Comparison of ENCODE assay signal across 9 mouse cellular contexts in genomic region chrX:166952528-166953189, GRCm38 (mm10).
DNase-seq lines count a peak whose midpoint lies in the region; ATAC-seq and TF ChIP-seq lines count a peak whose summit lies in the region.
"Had no signal": no experiment of that assay in that cellular context is flagged by ENCODE, and none has a peak within 500 bp of the region (broad histone marks: within the 10 kb centered on the region; RNA-seq: fewer than 3 reads in every experiment).

No protein-coding gene starts in this region.

- no peak for DNase-seq in lung, postnatal 0 days (ENCODE audit: low spot score)
- no peak for DNase-seq in lung, adult 2 months
- DNase-seq in hindbrain, embryonic 11.5 days (ENCODE audit: low spot score): peak; percentile 16
- peak; percentile 18 to 19 for DNase-seq in left cerebral cortex, postnatal 36 days (ENCODE audit: low spot score in 2 of 2)
- peak; percentile 3 for DNase-seq in thymus, adult 2 months
- DNase-seq in cerebellum, adult 2 months: no peak

- intact Hi-C loops in left cerebral cortex, postnatal 36 days (cut with DNase I): loop anchor here (5.0 kb wide), 2 partner anchors 255 to 290 kb away; partner anchors contain the start of gene Tmsb4x

- H3K27ac ChIP-seq in lung, postnatal 0 days (ENCODE audit: low read length): no peak overlapping the region
- no peak overlapping the region for H3K27ac ChIP-seq in hindbrain, embryonic 11.5 days (ENCODE audit: low read depth, low read length)
- no peak overlapping the region for H3K27ac ChIP-seq in thymus, adult 2 months (ENCODE audit: control insufficient read depth, insufficient read depth, low read length)
- no peak overlapping the region for H3K27ac ChIP-seq in intestine, embryonic 15.5 days
- H3K27ac ChIP-seq in cerebellum, adult 2 months (ENCODE audit: insufficient read depth, low read length): no peak overlapping the region
- no peak overlapping the region for H3K27ac ChIP-seq in kidney, embryonic 16.5 days (ENCODE audit: low read length)

- TF ChIP-seq EP300 in lung, postnatal 0 days (IDR thresholded peaks at IDR 0.05): no peak

- WGBS in lung, postnatal 0 days: 55% methylated on average over 14 of the region's 14 CpGs
- 62% methylated on average over 14 of the region's 14 CpGs for WGBS in lung, adult 2 months
- 47% methylated on average over 14 of the region's 14 CpGs for WGBS in hindbrain, embryonic 11.5 days
- 23% methylated on average over 14 of the region's 14 CpGs for WGBS in thymus, adult 2 months
- 66% methylated on average over 14 of the region's 14 CpGs for WGBS in intestine, embryonic 15.5 days
- WGBS in cerebellum, adult 2 months: 44% methylated on average over 14 of the region's 14 CpGs
- WGBS in kidney, embryonic 16.5 days: 57% methylated on average over 14 of the region's 14 CpGs

- H3K4me2 ChIP-seq in lung, postnatal 0 days (replicated peaks; ENCODE audit: low read depth, low read length): 0 out of 2 replicates have a peak overlapping the region, but pooled peaks have one; percentile 8
- H3K4me2 ChIP-seq in hindbrain, embryonic 11.5 days (replicated peaks; ENCODE audit: low read depth, low read length): no peak overlapping the region
- no peak overlapping the region for H3K4me2 ChIP-seq in intestine, embryonic 15.5 days (replicated peaks)
- H3K4me2 ChIP-seq in kidney, embryonic 16.5 days (replicated peaks; ENCODE audit: low read depth, low read length): no peak overlapping the region

- no peak overlapping the region for H3K9ac ChIP-seq in lung, postnatal 0 days (replicated peaks; ENCODE audit: low read depth)
- H3K9ac ChIP-seq in hindbrain, embryonic 11.5 days (ENCODE audit: low read depth, low read length): no peak overlapping the region
- no peak overlapping the region for H3K9ac ChIP-seq in intestine, embryonic 15.5 days
- H3K9ac ChIP-seq in kidney, embryonic 16.5 days (replicated peaks; ENCODE audit: low read length): no peak overlapping the region

- H3K9me3 ChIP-seq in lung, postnatal 0 days (ENCODE audit: low read length): no peaks in the 10 kb centered on the region
- H3K9me3 ChIP-seq in hindbrain, embryonic 11.5 days (ENCODE audit: control insufficient read depth, low read length): no peaks in the 10 kb centered on the region
- H3K9me3 ChIP-seq in intestine, embryonic 15.5 days: no peaks in the 10 kb centered on the region
- H3K9me3 ChIP-seq in kidney, embryonic 16.5 days (ENCODE audit: low read length): no peaks in the 10 kb centered on the region
- H3K9me3 ChIP-seq: G1E had no signal

- H3K36me3 ChIP-seq in lung, postnatal 0 days (ENCODE audit: insufficient read depth, low read length): no peaks in the 10 kb centered on the region
- H3K36me3 ChIP-seq in hindbrain, embryonic 11.5 days (ENCODE audit: control insufficient read depth, insufficient read depth, low read length): no peaks in the 10 kb centered on the region
- no peaks in the 10 kb centered on the region for H3K36me3 ChIP-seq in thymus, adult 2 months (ENCODE audit: control insufficient read depth, insufficient read depth, low read length)
- no peaks in the 10 kb centered on the region for H3K36me3 ChIP-seq in intestine, embryonic 15.5 days
- H3K36me3 ChIP-seq in kidney, embryonic 16.5 days (ENCODE audit: insufficient read depth, low read length): no peaks in the 10 kb centered on the region
- H3K36me3 ChIP-seq: G1E had no signal

- H3K27me3 ChIP-seq in lung, postnatal 0 days (replicated peaks; ENCODE audit: insufficient read depth, low read length): no peaks in the 10 kb centered on the region
- no peaks in the 10 kb centered on the region; the same call in 1 of the 2 replicates for H3K27me3 ChIP-seq in hindbrain, embryonic 11.5 days (ENCODE audit: control insufficient read depth, insufficient read depth, low read length)
- H3K27me3 ChIP-seq in thymus, adult 2 months (ENCODE audit: control insufficient read depth, insufficient read depth, low read length): no peaks in the 10 kb centered on the region
- no peaks in the 10 kb centered on the region for H3K27me3 ChIP-seq in intestine, embryonic 15.5 days (replicated peaks)
- H3K27me3 ChIP-seq in cerebellum, adult 2 months (ENCODE audit: control insufficient read depth, insufficient read depth, low read length): no peaks in the 10 kb centered on the region
- H3K27me3 ChIP-seq in kidney, embryonic 16.5 days (ENCODE audit: insufficient read depth, low read length): peaks cover 14% of the 10 kb centered on the region; the same call in 1 of the 2 replicates

- H3K4me3 ChIP-seq in lung, postnatal 0 days (ENCODE audit: low read depth, low read length): no peak overlapping the region
- no peak overlapping the region for H3K4me3 ChIP-seq in lung, adult 2 months (replicated peaks; ENCODE audit: extremely low read depth, low read depth, low read length)
- no peak overlapping the region for H3K4me3 ChIP-seq in hindbrain, embryonic 11.5 days (ENCODE audit: low read depth, low read length)
- no peak overlapping the region for H3K4me3 ChIP-seq in thymus, adult 2 months (ENCODE audit: control insufficient read depth, insufficient read depth, low read length)
- no peak overlapping the region for H3K4me3 ChIP-seq in intestine, embryonic 15.5 days (replicated peaks)
- no peak overlapping the region for H3K4me3 ChIP-seq in cerebellum, adult 2 months (replicated peaks; ENCODE audit: insufficient read depth, low read depth, low read length)
- H3K4me3 ChIP-seq in kidney, embryonic 16.5 days (ENCODE audit: low read length): no peak overlapping the region

- TF ChIP-seq POLR2A in lung, adult 2 months (IDR thresholded peaks at IDR 0.05; ENCODE audit: borderline replicate concordance, extremely low read depth, low read depth, low read length): no peak
- no peak for TF ChIP-seq POLR2A in thymus, adult 2 months (IDR thresholded peaks at IDR 0.05; ENCODE audit: control insufficient read depth, extremely low read depth, insufficient read depth, low read length, poor library complexity)
- no peak for TF ChIP-seq POLR2A in cerebellum, adult 2 months (IDR thresholded peaks at IDR 0.05; ENCODE audit: borderline replicate concordance, insufficient read depth, low read length)

- ATAC-seq in lung, postnatal 0 days: no peak
- no peak for ATAC-seq in hindbrain, embryonic 11.5 days (ENCODE audit: low FRiP score)
- no peak for ATAC-seq in intestine, embryonic 15.5 days
- no peak for ATAC-seq in kidney, embryonic 16.5 days (ENCODE audit: low FRiP score, low TSS enrichment)

- TF ChIP-seq CTCF in lung, postnatal 0 days (IDR thresholded peaks at IDR 0.05): no peak
- TF ChIP-seq CTCF in lung, adult 2 months (IDR thresholded peaks at IDR 0.05; ENCODE audit: insufficient read depth, low read length): no peak
- no peak for TF ChIP-seq CTCF in thymus, adult 2 months (IDR thresholded peaks at IDR 0.05; ENCODE audit: borderline replicate concordance, control insufficient read depth, extremely low read depth, insufficient read depth, low read length, poor library complexity)
- TF ChIP-seq CTCF in cerebellum, adult 2 months (IDR thresholded peaks at IDR 0.05; ENCODE audit: borderline replicate concordance, insufficient read depth, low read depth, low read length): no peak

- H3K4me1 ChIP-seq in lung, postnatal 0 days (ENCODE audit: insufficient read depth, low read depth, low read length): no peaks in the 10 kb centered on the region
- no peaks in the 10 kb centered on the region for H3K4me1 ChIP-seq in lung, adult 2 months (ENCODE audit: control insufficient read depth, insufficient read depth, low read length)
- no peaks in the 10 kb centered on the region for H3K4me1 ChIP-seq in hindbrain, embryonic 11.5 days (replicated peaks; ENCODE audit: control insufficient read depth, insufficient read depth, low read length)
- no peaks in the 10 kb centered on the region; the same call in 1 of the 2 replicates for H3K4me1 ChIP-seq in thymus, adult 2 months (replicated peaks; ENCODE audit: control insufficient read depth, insufficient read depth, low read length)
- H3K4me1 ChIP-seq in intestine, embryonic 15.5 days (replicated peaks): no peaks in the 10 kb centered on the region
- H3K4me1 ChIP-seq in cerebellum, adult 2 months (ENCODE audit: control insufficient read depth, insufficient read depth, low read length): no peaks in the 10 kb centered on the region
- H3K4me1 ChIP-seq in kidney, embryonic 16.5 days (ENCODE audit: insufficient read depth, low read length): no peaks in the 10 kb centered on the region

Comparison
In these comparisons a context has a peak if more than half of its experiments do, and no peak if none do; other contexts are left out.
1. DNase-seq: peak in hindbrain, embryonic 11.5 days (single experiment), left cerebral cortex, postnatal 36 days (2 of 2) and thymus, adult 2 months (single experiment); none in lung, postnatal 0 days (single experiment), lung, adult 2 months (single experiment) and cerebellum, adult 2 months (0 of 2).